Mouse (Mus musculus) right cerebral cortex, postnatal 14 days (tissue): ENCODE results near the gene Apol7b.

Experiments
- DNase-seq: peaks from one replicate; pipeline ENCODE4 v3.0.0; 2022

Gene Apol7b

DNA sequence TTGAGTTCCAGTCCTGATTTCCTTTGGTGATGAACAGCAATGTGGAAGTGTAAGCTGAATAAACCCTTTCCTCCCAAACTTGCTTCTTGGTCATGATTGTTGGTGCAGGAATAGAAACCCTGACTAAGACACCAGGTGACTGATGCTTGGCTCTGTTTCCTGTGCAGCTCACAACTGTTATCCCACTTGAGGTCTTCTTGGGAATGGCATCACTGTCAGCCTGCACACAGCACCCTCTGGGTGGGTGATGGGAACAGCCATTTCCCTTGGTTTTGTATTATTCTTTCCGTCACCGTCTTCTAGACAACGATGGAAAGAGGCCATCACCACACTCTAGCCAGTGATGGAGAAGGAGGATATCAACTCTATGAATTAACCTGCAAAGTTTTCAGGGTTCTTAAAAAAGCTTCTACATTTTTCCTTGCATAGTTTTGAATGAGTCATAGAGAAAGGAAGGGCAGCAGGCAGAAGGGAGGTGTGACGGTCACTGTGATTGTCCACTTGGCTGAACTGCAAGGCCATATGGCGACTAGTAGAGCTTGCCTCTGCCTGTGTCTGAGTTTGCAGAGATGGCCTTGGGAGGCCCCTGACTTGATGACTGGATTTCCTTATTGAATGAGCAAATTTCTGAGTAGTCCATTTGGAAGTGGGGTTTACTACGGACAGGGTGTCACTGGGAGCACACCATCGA, 62.8 kb downstream of the Apol7b start:
- DNase-seq = no peak

DNA sequence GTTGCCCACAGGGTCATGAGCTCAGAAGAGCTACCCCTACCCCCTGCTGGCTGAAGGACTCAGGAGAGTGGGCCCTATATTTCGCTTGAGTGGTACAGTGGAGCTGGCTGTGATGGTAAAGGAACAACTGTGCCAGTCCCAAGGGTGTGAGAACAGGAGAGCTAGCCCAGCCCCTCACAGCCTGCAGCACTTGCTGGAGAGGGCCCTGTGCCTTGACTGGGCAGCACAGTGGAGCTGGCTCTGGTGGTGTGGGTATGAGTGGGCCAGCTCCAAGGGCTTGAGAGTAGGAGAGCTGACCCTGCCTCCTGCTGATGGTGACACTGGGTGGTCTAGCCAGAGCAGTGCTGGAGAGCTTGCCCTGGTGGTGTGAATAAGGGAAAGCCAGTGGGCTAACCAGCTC, 64.4 kb downstream of the Apol7b start:
- DNase-seq = no peak

DNA sequence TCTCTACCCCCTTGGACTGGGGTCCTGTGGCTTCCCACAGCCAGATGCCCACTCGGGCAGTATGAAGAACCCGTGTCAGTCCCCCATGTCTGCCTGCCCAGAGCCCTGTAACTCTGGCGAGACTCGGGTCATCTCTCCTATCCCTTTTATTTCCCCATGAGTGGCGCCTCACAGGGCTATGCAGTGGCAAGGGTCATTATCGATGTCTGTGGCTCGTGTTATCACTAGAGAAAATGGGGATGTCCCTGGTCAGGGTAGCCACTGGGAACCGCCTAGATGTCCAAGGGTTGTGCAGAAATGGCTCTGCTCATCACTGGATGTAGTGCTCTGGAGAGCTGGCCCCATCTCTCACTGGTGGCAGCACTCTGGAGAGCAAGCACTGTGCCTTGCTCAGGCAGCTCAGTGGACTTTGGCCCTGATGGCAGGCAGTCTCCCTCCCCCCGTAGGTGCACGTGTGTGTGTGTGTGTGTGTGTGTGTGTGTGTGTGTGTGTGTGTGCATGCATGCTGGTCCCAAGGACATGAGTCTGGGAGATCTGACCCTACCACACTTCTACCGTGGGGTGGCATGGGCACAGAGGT, 64.9 kb downstream of the Apol7b start:
- DNase-seq = no peak

DNA sequence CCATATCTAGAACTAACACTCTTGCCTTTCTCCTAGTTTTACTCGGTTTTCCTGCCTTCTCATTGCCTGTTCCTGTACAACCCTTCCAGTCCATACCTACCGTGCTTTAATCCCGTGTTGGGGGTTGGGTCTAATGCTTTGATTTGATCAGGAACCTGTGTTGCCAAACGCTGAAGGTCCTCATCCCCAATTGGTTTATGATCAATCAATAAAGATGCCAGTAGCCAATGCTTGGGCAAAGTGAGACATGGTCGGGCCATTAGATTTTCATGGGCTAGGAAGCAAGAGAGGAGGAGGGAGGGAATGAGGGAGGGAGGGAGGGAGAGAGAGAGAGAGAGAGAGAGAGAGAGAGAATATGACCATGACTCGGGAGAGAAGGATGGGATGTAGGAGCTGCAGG, 65.8 kb downstream of the Apol7b start:
- DNase-seq = no peak

DNA sequence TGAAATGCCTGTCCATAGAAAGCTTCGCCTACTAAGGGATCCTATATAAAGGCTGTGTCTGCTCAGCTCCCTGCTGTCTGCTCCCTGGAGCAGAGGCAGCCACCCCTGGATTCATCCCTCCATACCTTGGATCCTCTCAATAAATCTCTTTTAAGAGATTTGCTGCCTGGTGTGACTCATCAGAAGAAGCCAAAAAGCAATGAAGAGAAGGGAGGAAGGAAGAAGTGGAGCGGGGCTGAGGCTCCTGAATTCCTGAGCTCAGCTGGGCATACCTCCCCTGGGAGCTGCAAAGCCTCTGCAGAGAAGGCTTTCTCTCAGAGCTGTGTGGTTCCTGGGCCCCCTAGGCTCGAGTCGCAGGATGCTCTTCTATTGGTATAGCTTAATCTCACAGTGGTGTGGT, 67.4 kb downstream of the Apol7b start:
- no peak for DNase-seq

DNA sequence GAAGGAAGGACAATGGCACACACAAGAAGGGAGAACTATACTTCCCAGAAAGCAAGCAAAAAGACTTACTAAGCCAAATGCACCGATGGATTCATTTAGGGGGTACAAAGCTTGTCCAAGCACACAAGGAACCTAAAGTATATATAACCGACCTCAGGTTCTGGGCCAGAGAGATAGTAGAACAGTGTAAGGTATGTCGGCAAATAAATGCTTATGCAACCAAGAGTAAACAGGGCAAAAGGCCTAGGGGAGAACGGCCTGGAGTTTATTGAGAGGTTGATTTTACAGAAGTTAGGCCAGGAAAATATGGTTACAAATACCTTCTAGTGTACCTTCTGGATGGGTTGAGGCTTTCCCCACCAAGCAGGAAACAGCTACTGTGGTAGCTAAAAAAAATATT, 69.9 kb downstream of the Apol7b start:
- no peak for DNase-seq

DNA sequence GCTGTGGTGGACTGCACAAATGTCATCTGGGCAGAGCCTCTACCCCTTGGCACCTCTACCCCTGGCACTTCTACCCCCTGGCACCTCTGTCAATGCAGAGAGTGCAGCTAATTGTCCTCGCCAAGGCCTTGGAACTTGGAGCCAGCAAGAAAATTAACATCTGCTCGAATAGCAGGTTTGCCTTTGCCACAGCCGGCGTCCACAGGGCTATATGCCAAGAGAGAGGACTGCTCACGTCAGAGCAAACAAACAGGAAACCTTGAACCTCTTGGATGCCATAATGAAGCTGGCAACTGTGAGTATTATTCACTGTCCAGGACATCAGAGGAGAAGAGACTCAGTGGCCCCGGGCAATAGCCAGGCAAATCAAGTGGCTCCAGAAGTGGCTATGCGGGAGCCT, 70.4 kb downstream of the Apol7b start:
- DNase-seq = no peak
